Mouse (Mus musculus) ZHBTc4 (cell line): ENCODE data around the gene Sarnp.

Experiments used
- DNase-seq: peaks from one replicate; pipeline ENCODE4 v3.0.0-alpha.2; 2011; ENCODE audit warnings: low read depth, low spot score

The Sarnp gene

GRCm38 (mm10) chr10:128817033-128817432 lies at the start of gene Sarnp:
Gene Sarnp, plus strand, starts transcription at chr10:128817333.
- no peak for DNase-seq

- DNase-seq = no peak
Measured at GRCm38 (mm10) chr10:128772895-128773294, 44.2 kb upstream of the Sarnp start.

GRCm38 (mm10) chr10:128773685-128774084 lies 43.4 kb upstream of the Sarnp start:
- peak; percentile 62 for DNase-seq

GRCm38 (mm10) chr10:128778441-128778840 lies 38.7 kb upstream of the Sarnp start:
- DNase-seq = no peak

- no peak for DNase-seq
Measured at GRCm38 (mm10) chr10:128779011-128779795, 37.9 kb upstream of the Sarnp start.

GRCm38 (mm10) chr10:128780200-128780599 lies 36.9 kb upstream of the Sarnp start:
- DNase-seq = no peak

- no peak for DNase-seq
Measured at GRCm38 (mm10) chr10:128790398-128791124, 26.6 kb upstream of the Sarnp start, which contains the start of gene Mmp19. Gene Mmp19, plus strand, starts transcription at chr10:128790910.

- DNase-seq = no peak
Measured at GRCm38 (mm10) chr10:128792041-128792440, 25.1 kb upstream of the Sarnp start.

- no peak for DNase-seq
Measured at GRCm38 (mm10) chr10:128793258-128793657, 23.9 kb upstream of the Sarnp start.

GRCm38 (mm10) chr10:128794391-128794790 lies 22.7 kb upstream of the Sarnp start:
- no peak for DNase-seq

- DNase-seq = no peak
Measured at GRCm38 (mm10) chr10:128795581-128795980, 21.6 kb upstream of the Sarnp start.

GRCm38 (mm10) chr10:128798676-128799075 lies 18.5 kb upstream of the Sarnp start:
- no peak for DNase-seq

GRCm38 (mm10) chr10:128801981-128802495 lies 15.1 kb upstream of the Sarnp start:
- no peak for DNase-seq

GRCm38 (mm10) chr10:128802956-128803355 lies 14.2 kb upstream of the Sarnp start:
- DNase-seq = no peak

- DNase-seq = no peak
Measured at GRCm38 (mm10) chr10:128803361-128803760, 13.8 kb upstream of the Sarnp start.

GRCm38 (mm10) chr10:128803771-128804270 lies 13.3 kb upstream of the Sarnp start, which contains the start of gene Dnajc14:
Gene Dnajc14, plus strand, starts transcription at chr10:128804062.
- peak; percentile 65 for DNase-seq

GRCm38 (mm10) chr10:128804271-128805091 lies 12.7 kb upstream of the Sarnp start, which contains the start of gene Tmem198b:
Gene Tmem198b, minus strand, starts transcription at chr10:128804370.
- DNase-seq = peak; percentile 77

- peak; percentile 99 for DNase-seq
Measured at GRCm38 (mm10) chr10:128805092-128806000, 11.8 kb upstream of the Sarnp start.

GRCm38 (mm10) chr10:128806086-128806485 lies 11.0 kb upstream of the Sarnp start:
- DNase-seq = no peak

- no peak for DNase-seq
Measured at GRCm38 (mm10) chr10:128807018-128807417, 10.1 kb upstream of the Sarnp start.
